Mouse (Mus musculus) CH12.LX (cell line): ENCODE data around the gene Zfp827. TPM values are rescaled to one million over a fixed set of nuclear protein-coding genes. Genes with fewer than 3 reads are reported as not detected.

Source experiments
- DNase-seq: peaks from one replicate; pipeline ENCODE4 v3.0.0-alpha.2; 2013; ENCODE audit errors: extremely low read depth
- H3K27ac ChIP-seq: 2 replicates; pipeline ENCODE4 v1.5.1; 2012; ENCODE audit warnings: low read depth, mild to moderate bottlenecking, control low read depth, moderate library complexity; ENCODE audit not compliant: insufficient read depth
- H3K27me3 ChIP-seq: replicated peaks from 2 replicates; pipeline ENCODE3; 2012; ENCODE audit warnings: inconsistent platforms
- H3K36me3 ChIP-seq, 2 experiments: replicated peaks in 1 of 2; 2 replicates each; pipeline versions ENCODE3 to v1.6.1; 2012; ENCODE audit warnings: inconsistent platforms in 1 of 2, low read length in 1 of 2, mild to moderate bottlenecking in 1 of 2, mixed read lengths in 1 of 2, moderate library complexity in 1 of 2; ENCODE audit not compliant: control insufficient read depth in 1 of 2, insufficient read depth in 1 of 2
- H3K4me1 ChIP-seq, 2 experiments: 2 replicates each; pipeline ENCODE4 v1.6.1; 2012; ENCODE audit warnings: inconsistent platforms in 1 of 2, moderate library complexity in 1 of 2; ENCODE audit not compliant: insufficient read depth in 2 of 2, control insufficient read depth in 1 of 2
- H3K4me2 ChIP-seq: 2 replicates; pipeline ENCODE4 v1.6.1; 2012; ENCODE audit warnings: low read depth, mild to moderate bottlenecking, control low read depth; ENCODE audit not compliant: poor library complexity, insufficient read depth, severe bottlenecking
- H3K4me3 ChIP-seq, 3 experiments: fragments of 150-350 bp in 1 of 3; sonication (generic) in 1 of 3; replicated peaks in 1 of 3; 2 replicates each; pipeline versions ENCODE3 to v1.5.1; 2011 to 2012; ENCODE audit warnings: low read depth in 2 of 3, low read length in 2 of 3, mild to moderate bottlenecking in 2 of 3, moderate library complexity in 2 of 3, control low read depth in 1 of 3, improper control_type of control experiment in 1 of 3, inconsistent platforms in 1 of 3, mixed read lengths in 1 of 3; ENCODE audit not compliant: poor library complexity in 1 of 3
- H3K79me2 ChIP-seq: replicated peaks from 2 replicates; pipeline ENCODE4 v1.6.1; 2012; ENCODE audit warnings: mild to moderate bottlenecking, moderate library complexity; ENCODE audit not compliant: control insufficient read depth, poor library complexity, insufficient read depth, severe bottlenecking; ENCODE audit errors: extremely low read depth
- H3K9ac ChIP-seq: 2 replicates; pipeline ENCODE4 v1.6.1; 2012; ENCODE audit warnings: low read depth, mild to moderate bottlenecking, control low read depth, moderate library complexity; ENCODE audit not compliant: insufficient read depth
- H3K9me3 ChIP-seq: replicated peaks from 2 replicates; pipeline ENCODE3; 2012; ENCODE audit warnings: low read length, inconsistent platforms, mixed read lengths
- CTCF ChIP-seq, 2 experiments: IDR thresholded peaks in 1 of 2; conservative IDR thresholded peaks in 1 of 2; 2 replicates each; pipeline ENCODE4 v1.5.1; 2011 to 2012; ENCODE audit warnings: low read depth in 2 of 2, low read length in 2 of 2, improper control_type of control experiment in 1 of 2, inconsistent platforms in 1 of 2, mild to moderate bottlenecking in 1 of 2, moderate library complexity in 1 of 2
- E2F4 ChIP-seq: IDR thresholded peaks from 2 replicates; pipeline ENCODE4 v1.6.1; 2011; ENCODE audit warnings: low read depth, low read length, improper control_type of control experiment; ENCODE audit not compliant: insufficient replicate concordance
- ELF1 ChIP-seq: IDR thresholded peaks from 2 replicates; pipeline ENCODE4 v1.6.1; 2014; ENCODE audit warnings: low read depth, mild to moderate bottlenecking, inconsistent platforms, low read length, improper control_type of control experiment
- EP300 ChIP-seq: IDR thresholded peaks from 2 replicates; pipeline ENCODE4 v1.6.1; 2011; ENCODE audit warnings: low read length, improper control_type of control experiment
- ETS1 ChIP-seq: conservative IDR thresholded peaks from 2 replicates; pipeline ENCODE4 v1.6.1; 2012; ENCODE audit warnings: low read depth, mild to moderate bottlenecking, inconsistent platforms, low read length, improper control_type of control experiment, moderate library complexity
- GABPA ChIP-seq: IDR thresholded peaks from 2 replicates; pipeline ENCODE4 v1.6.1; 2012; ENCODE audit warnings: low read depth, low read length, improper control_type of control experiment, inconsistent platforms; ENCODE audit not compliant: insufficient replicate concordance
- HCFC1 ChIP-seq: IDR thresholded peaks from 2 replicates; pipeline ENCODE4 v1.6.1; 2012; ENCODE audit warnings: low read depth, mild to moderate bottlenecking, inconsistent platforms, low read length, improper control_type of control experiment
- PAX5 ChIP-seq: IDR thresholded peaks from 2 replicates; pipeline ENCODE4 v1.6.1; 2012; ENCODE audit warnings: low read length, inconsistent platforms, mixed read lengths
- SIN3A ChIP-seq: IDR thresholded peaks from 2 replicates; pipeline ENCODE4 v1.6.1; 2012; ENCODE audit warnings: low read length, improper control_type of control experiment, inconsistent platforms
- SMC3 ChIP-seq: IDR thresholded peaks from 2 replicates; pipeline ENCODE4 v1.6.1; 2011; ENCODE audit warnings: low read depth, low read length, improper control_type of control experiment
- TBP ChIP-seq: conservative IDR thresholded peaks from 2 replicates; pipeline ENCODE4 v1.6.1; 2011; ENCODE audit warnings: low read depth, low read length, improper control_type of control experiment
- USF2 ChIP-seq: conservative IDR thresholded peaks from 2 replicates; pipeline ENCODE4 v1.6.1; 2011; ENCODE audit warnings: low read depth, low read length, improper control_type of control experiment
- ZKSCAN1 ChIP-seq: IDR thresholded peaks from 2 replicates; pipeline ENCODE4 v1.6.1; 2012; ENCODE audit warnings: low read depth, inconsistent platforms, low read length, improper control_type of control experiment, borderline replicate concordance
- dilution Hi-C: fragments of 300-500 bp; cut with MboI; formaldehyde crosslinking; loops from 2 replicates; pipeline ENCODE4 v1.14.3; 2020; ENCODE audit warnings: low sequenced_read_pairs; ENCODE audit not compliant: extremely low pct_unique_long_range_greater_than_20kb, extremely low pct_ligation_motif_present
- in situ Hi-C: fragments of 300-500 bp; cut with MboI; formaldehyde crosslinking; loops from 3 replicates; pipeline ENCODE4 v1.14.3; 2019; ENCODE audit warnings: low sequenced_read_pairs, low pct_ligation_motif_present, low pct_unique_long_range_greater_than_20kb, mixed read lengths
- polyA plus RNA-seq: library from polyadenylated mRNA; unstranded; fragments of >175 nt; gene quantifications from 2 replicates; pipeline ENCODE4 v1.2.1, GENCODE M21; 2012; ENCODE audit warnings: low read depth; ENCODE audit not compliant: insufficient read length
- total RNA-seq, 2 experiments: library from RNA; depleted of rRNA; stranded (reverse); fragments of 300-350 nt in 1 of 2; fragments of >200 nt in 1 of 2; gene quantifications; 2 replicates each; pipeline ENCODE4 v1.2.3; 2012 to 2014

The Zfp827 gene
- total and polyA plus RNA-seq, 3 experiments = 4.3 to 11.1 (median 7.8) TPM

- H3K4me2 ChIP-seq = no peak overlapping the region
- H3K36me3 ChIP-seq = peaks cover 44 to 92% of the 10 kb centered on the region in 2 experiments
- peaks cover 0 to 21% of the 10 kb centered on the region in 2 experiments; a peak in 1 of 4 replicates for H3K4me1 ChIP-seq
- dilution Hi-C loops = no loop called here
- no peaks in the 10 kb centered on the region for H3K79me2 ChIP-seq
- no peaks in the 10 kb centered on the region for H3K27me3 ChIP-seq
- DNase-seq = no peak
- in situ Hi-C loops = no loop called here
- no peaks in the 10 kb centered on the region for H3K9me3 ChIP-seq
- TF ChIP-seq ETS1 (no peak), CTCF (conservative IDR thresholded peaks at IDR 0.05 in 1 of 2, IDR thresholded peaks at IDR 0.05 in 1 of 2; ENCODE audit: low read depth in 2 of 2, low read length in 2 of 2) (no peak), E2F4 (no peak), SIN3A (no peak), GABPA (no peak), USF2 (no peak), PAX5 (no peak), EP300 (no peak), SMC3 (no peak), TBP (no peak), ZKSCAN1 (no peak)
- H3K4me3 ChIP-seq = no peak overlapping the region
- H3K27ac ChIP-seq = no peak overlapping the region
- H3K9ac ChIP-seq = no peak overlapping the region
These were observed 53.1 kb downstream of the Zfp827 start for GRCm38 (mm10) chr8:79081333-79081732.

DNA sequence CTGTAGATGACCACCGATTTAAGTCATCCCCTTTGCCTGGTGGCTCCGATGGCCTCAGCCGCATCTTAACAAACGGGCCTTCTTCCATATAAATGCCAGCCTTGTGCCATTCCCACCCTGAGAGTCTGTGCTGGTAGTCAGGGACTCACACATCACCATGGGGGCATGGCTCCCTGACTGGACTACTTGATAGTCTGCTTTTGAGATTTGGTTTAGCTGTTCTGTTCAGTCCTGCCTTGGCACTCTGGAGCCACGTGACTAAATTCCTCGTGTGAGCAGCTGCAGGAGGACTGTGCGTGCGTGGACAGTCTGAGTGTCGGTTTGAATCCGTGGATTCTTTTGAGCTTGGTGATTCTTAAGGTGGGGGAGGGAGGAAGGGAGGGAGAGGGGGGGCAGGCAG, 53.7 kb downstream of the Zfp827 start:
- dilution Hi-C loops (no loop called here), in situ Hi-C loops (no loop called here)
- Histone ChIP-seq H3K9me3 (no peaks in the 10 kb centered on the region), H3K4me1 (peaks cover 0 to 21% of the 10 kb centered on the region in 2 experiments; a peak in 1 of 4 replicates), H3K27ac (no peak overlapping the region), H3K4me3 (no peak overlapping the region), H3K36me3 (peaks cover 49 to 94% of the 10 kb centered on the region in 2 experiments), H3K79me2 (no peaks in the 10 kb centered on the region), H3K4me2 (no peak overlapping the region), H3K9ac (no peak overlapping the region), H3K27me3 (no peaks in the 10 kb centered on the region)
- TF ChIP-seq HCFC1 (no peak), ELF1 (no peak)
- DNase-seq = no peak
